Mouse (Mus musculus) hematopoietic stem cell, adult 5-6 weeks (primary cell): ENCODE data around the gene Snx1. TPM values are rescaled to one million over a fixed set of nuclear protein-coding genes. Genes with fewer than 3 reads are reported as not detected.

Experiments used
- total RNA-seq: library from RNA; stranded (forward); fragments of 172-1452, 232-1000 nt; gene quantifications from 2 replicates; pipeline ENCODE4 v1.2.3, GENCODE M21; 2017

The Snx1 gene
- total RNA-seq, 1 experiment from 2014 or later, result 110 TPM

Other genes starting within 250 kb of the Snx1 start
- gene Pclaf, start 236.3 kb downstream of the Snx1 start, total RNA-seq, result 114 and 135 TPM in 2 replicates
- 24.4 and 24.5 TPM in 2 replicates for gene Trip4, start 217.8 kb downstream of the Snx1 start, total RNA-seq
- 42.0 and 51.1 TPM in 2 replicates for gene Csnk1g1, start 217.7 kb downstream of the Snx1 start, total RNA-seq
- gene Ppib, start 66.4 kb downstream of the Snx1 start, total RNA-seq, result 510 and 514 TPM in 2 replicates
- gene Snx22, start 56.9 kb downstream of the Snx1 start, total RNA-seq, result 0.79 and 0.88 TPM in 2 replicates
- 118 and 142 TPM in 2 replicates for gene Ciao2a, start within 50 bp of the Snx1 start, total RNA-seq
- gene Dapk2, start 31.6 kb upstream of the Snx1 start, total RNA-seq, result 1.3 and 2.5 TPM in 2 replicates
- 82.6 and 100 TPM in 2 replicates for gene Herc1, start 223.9 kb upstream of the Snx1 start, total RNA-seq